Mouse (Mus musculus) kidney, adult 2 months (tissue): Measurements from ENCODE around the gene Sec13.

Source experiments
- CTCF ChIP-seq: fragments of 200-500 bp; conservative IDR thresholded peaks from 2 replicates; pipeline ENCODE4 v1.5.1; 2011; ENCODE audit warnings: low read depth, mild to moderate bottlenecking, control low read depth, low read length, moderate library complexity, mixed read lengths; ENCODE audit not compliant: insufficient read depth, insufficient read length
- POLR2A ChIP-seq: fragments of 200-500 bp; IDR thresholded peaks from one replicate; pipeline ENCODE4 v1.6.1; 2011; ENCODE audit warnings: low read depth, low read length, control low read depth

DNA sequence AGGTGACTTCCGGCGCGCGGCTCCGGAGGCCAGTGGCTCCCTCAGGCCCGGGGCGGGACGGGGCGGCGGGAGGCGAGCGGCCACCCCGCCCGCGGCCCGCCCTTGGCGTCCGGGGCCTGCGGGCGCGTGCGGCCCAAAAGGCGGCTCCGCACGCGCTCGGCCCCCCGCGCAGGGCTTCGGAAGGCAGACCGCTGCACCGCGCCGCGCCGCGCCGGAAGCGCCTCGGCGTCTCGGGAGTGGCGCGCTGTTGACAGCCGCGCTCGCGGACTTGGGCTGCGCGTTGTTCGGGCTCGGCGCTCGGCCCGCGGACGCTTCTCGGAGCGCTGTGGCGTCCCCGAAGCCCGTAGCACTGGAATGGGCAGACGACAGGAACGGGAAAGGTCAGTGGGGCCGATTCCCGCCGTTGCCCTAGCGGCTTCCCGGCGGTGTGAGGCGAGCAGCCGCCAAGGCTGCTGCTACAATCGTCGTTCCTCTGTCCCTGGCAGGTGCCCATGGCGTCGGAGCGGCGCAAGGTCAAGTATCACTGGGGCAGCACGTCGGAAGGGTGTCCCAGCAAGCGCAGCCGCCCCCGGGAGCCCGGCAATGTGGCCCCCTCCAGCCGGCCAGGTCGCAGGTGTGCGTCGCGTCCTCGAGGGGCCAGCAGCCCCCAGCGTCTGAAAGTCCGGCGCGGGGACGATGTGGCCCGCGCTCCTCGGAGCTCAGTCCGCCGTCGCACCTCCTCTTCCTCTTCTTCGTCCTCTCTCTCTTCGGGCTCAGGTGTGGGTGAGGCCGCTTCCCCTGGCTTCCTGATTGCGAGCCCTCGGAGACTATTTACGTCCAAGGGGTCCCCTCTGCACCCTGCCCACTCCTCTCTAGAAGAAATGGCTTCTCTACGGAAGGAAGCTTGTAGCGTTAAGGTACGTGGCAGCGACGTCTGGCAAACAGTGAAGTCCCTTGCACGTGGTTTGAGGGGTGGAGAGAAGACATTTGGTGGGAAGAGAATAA, 43.0 kb downstream of the Sec13 start:
- TF ChIP-seq POLR2A (no peak), CTCF (no peak)
